Mouse (Mus musculus): ENCODE results near the gene Mblac2.

Gene Mblac2

GRCm38 (mm10) chr13:81740898-81741297 is 29.8 kb downstream of the Mblac2 start:
- no peak for DNase-seq (ENCODE audit: low spot score in 2 of 2)

GRCm38 (mm10) chr13:81743391-81744091 is 32.4 kb downstream of the Mblac2 start:
- DNase-seq (ENCODE audit: low spot score in 2 of 2) = no peak

GRCm38 (mm10) chr13:81744092-81744396 is 32.9 kb downstream of the Mblac2 start:
- DNase-seq (ENCODE audit: low spot score in 2 of 2) = no peak

GRCm38 (mm10) chr13:81754878-81755277 is 43.7 kb downstream of the Mblac2 start:
- no peak for DNase-seq (ENCODE audit: low spot score in 2 of 2)

GRCm38 (mm10) chr13:81755324-81755723 is 44.2 kb downstream of the Mblac2 start:
- DNase-seq (ENCODE audit: low spot score in 2 of 2) = no peak

GRCm38 (mm10) chr13:81757058-81757660 is 46.0 kb downstream of the Mblac2 start:
- DNase-seq (ENCODE audit: low spot score in 2 of 2) = no peak

GRCm38 (mm10) chr13:81760379-81760778 is 49.2 kb downstream of the Mblac2 start:
- DNase-seq (ENCODE audit: low spot score in 2 of 2) = peak in 1 of 2 experiments; percentile 64

GRCm38 (mm10) chr13:81761566-81762186 is 50.5 kb downstream of the Mblac2 start:
- peak; percentile 64 to 71 for DNase-seq (ENCODE audit: low spot score in 2 of 2)

- DNase-seq (ENCODE audit: low spot score in 2 of 2) = no peak
These were observed 53.0 kb downstream of the Mblac2 start for GRCm38 (mm10) chr13:81764173-81764572.

GRCm38 (mm10) chr13:81767038-81767659 is 56.0 kb downstream of the Mblac2 start:
- DNase-seq (ENCODE audit: low spot score in 2 of 2) = peak; percentile 90 to 94

GRCm38 (mm10) chr13:81776217-81776616 is 65.1 kb downstream of the Mblac2 start:
- no peak for DNase-seq (ENCODE audit: low spot score in 2 of 2)

GRCm38 (mm10) chr13:81782475-81782874 is 71.3 kb downstream of the Mblac2 start:
- no peak for DNase-seq (ENCODE audit: low spot score in 2 of 2)

GRCm38 (mm10) chr13:81782971-81783404 is 71.8 kb downstream of the Mblac2 start, which contains the start of gene Cetn3:
Gene Cetn3, plus strand, starts transcription at chr13:81783077.
- DNase-seq (ENCODE audit: low spot score in 2 of 2) = peak; percentile 97

- peak; percentile 97 to 98 for DNase-seq (ENCODE audit: low spot score in 2 of 2)
These were observed 72.5 kb downstream of the Mblac2 start for GRCm38 (mm10) chr13:81783405-81784342.

- no peak for DNase-seq (ENCODE audit: low spot score in 2 of 2)
These were observed 74.8 kb downstream of the Mblac2 start for GRCm38 (mm10) chr13:81785766-81786480.

GRCm38 (mm10) chr13:81790160-81790559 is 79.0 kb downstream of the Mblac2 start:
- DNase-seq (ENCODE audit: low spot score in 2 of 2) = no peak

- no peak for DNase-seq (ENCODE audit: low spot score in 2 of 2)
These were observed 80.7 kb downstream of the Mblac2 start for GRCm38 (mm10) chr13:81791861-81792260.

- DNase-seq (ENCODE audit: low spot score in 2 of 2) = no peak
These were observed 82.7 kb downstream of the Mblac2 start for GRCm38 (mm10) chr13:81793850-81794249.

GRCm38 (mm10) chr13:81801121-81801520 is 90.0 kb downstream of the Mblac2 start:
- no peak for DNase-seq (ENCODE audit: low spot score in 2 of 2)
